Mouse (Mus musculus): ENCODE measurements around the gene Gipc3. TPM values are rescaled to one million over a fixed set of nuclear protein-coding genes. Genes with fewer than 3 reads are reported as not detected.

Gipc3 gene
- total and polyA plus RNA-seq, 3 experiments: 0.08 to 0.09 TPM; not detected in 1

- Histone ChIP-seq H3K4me2 (ENCODE audit: insufficient read depth, low read depth, poor library complexity, severe bottlenecking) (peak overlapping the region; percentile 47), H3K27ac (ENCODE audit: insufficient read depth, low read depth) (no peak overlapping the region)
These were observed 36.1 kb upstream of the Gipc3 start for GRCm38 (mm10) chr10:81379183-81379553.

GRCm38 (mm10) chr10:81378553-81379182, 35.6 kb upstream of the Gipc3 start:
- H3K36me3 ChIP-seq (replicated peaks in 1 of 2; ENCODE audit: control insufficient read depth in 1 of 2, insufficient read depth in 1 of 2, low read length in 1 of 2): peaks cover 11 to 17% of the 10 kb centered on the region in 2 experiments
- in situ Hi-C loops (cut with MboI; ENCODE audit: low pct_ligation_motif_present, low pct_unique_long_range_greater_than_20kb, low sequenced_read_pairs): no loop called here
- H3K9ac ChIP-seq (ENCODE audit: insufficient read depth, low read depth): peak overlapping the region; percentile 58
- peaks cover 31% of the 10 kb centered on the region for H3K79me2 ChIP-seq (replicated peaks; ENCODE audit: control insufficient read depth, extremely low read depth, insufficient read depth, poor library complexity, severe bottlenecking)
- H3K27me3 ChIP-seq (replicated peaks): no peaks in the 10 kb centered on the region
- H3K4me2 ChIP-seq (ENCODE audit: insufficient read depth, low read depth, poor library complexity, severe bottlenecking): peak overlapping the region; percentile 47
- no peaks in the 10 kb centered on the region for H3K9me3 ChIP-seq (replicated peaks; ENCODE audit: low read length)
- TF ChIP-seq HCFC1 (IDR thresholded peaks at IDR 0.05; ENCODE audit: low read depth, low read length): peak; percentile 77
- peak; percentile 72; the same call in 1 of the 2 replicates for TF ChIP-seq KAT2A (IDR thresholded peaks at IDR 0.05; ENCODE audit: insufficient replicate concordance, low read length)
- TF ChIP-seq POLR2AphosphoS2 (IDR thresholded peaks at IDR 0.05; ENCODE audit: low read depth, low read length): 0 out of 2 replicates have a peak, but pooled peaks have one; percentile 38
- TF ChIP-seq JUND (conservative IDR thresholded peaks at IDR 0.05; ENCODE audit: low read depth, low read length): no peak
- TF ChIP-seq MAZ (IDR thresholded peaks at IDR 0.05; ENCODE audit: low read depth, low read length): peak; percentile 87
- TF ChIP-seq SIN3A (IDR thresholded peaks at IDR 0.05; ENCODE audit: low read length): peak; percentile 90; the same call in 1 of the 2 replicates
- no peak for TF ChIP-seq BHLHE40 (IDR thresholded peaks at IDR 0.05; ENCODE audit: low read depth, low read length)
- TF ChIP-seq TBP (conservative IDR thresholded peaks at IDR 0.05; ENCODE audit: low read depth, low read length): peak; percentile 91
- TF ChIP-seq MEF2A (IDR thresholded peaks at IDR 0.05; ENCODE audit: borderline replicate concordance, low read depth, low read length): peak; percentile 29; the same call in 1 of the 2 replicates
- no peak for TF ChIP-seq SMC3 (IDR thresholded peaks at IDR 0.05; ENCODE audit: low read depth, low read length)
- 0 out of 2 replicates have a peak, but pooled peaks have one; percentile 12 for TF ChIP-seq MYC (IDR thresholded peaks at IDR 0.05; ENCODE audit: low read depth, low read length)
- no peak for TF ChIP-seq TCF12 (IDR thresholded peaks at IDR 0.05; ENCODE audit: low read depth, low read length)
- TF ChIP-seq NRF1 (IDR thresholded peaks at IDR 0.05; ENCODE audit: low read depth, low read length): peak; percentile 97
- TF ChIP-seq JUN (IDR thresholded peaks at IDR 0.05; ENCODE audit: insufficient read depth, low read depth, low read length): no peak
- TF ChIP-seq MAX (IDR thresholded peaks at IDR 0.05; ENCODE audit: low read length): peak; percentile 59; the same call in 1 of the 2 replicates
- no peak for TF ChIP-seq MAFK (IDR thresholded peaks at IDR 0.05; ENCODE audit: insufficient replicate concordance, low read length)
- peak; percentile 59 for TF ChIP-seq CHD2 (IDR thresholded peaks at IDR 0.05; ENCODE audit: low read length)
- peak; percentile 69 for TF ChIP-seq IRF4 (IDR thresholded peaks at IDR 0.05; ENCODE audit: low read depth, low read length)
- peak; percentile 95 for TF ChIP-seq ELF1 (IDR thresholded peaks at IDR 0.05; ENCODE audit: low read depth, low read length)
- TF ChIP-seq ETS1 (conservative IDR thresholded peaks at IDR 0.05; ENCODE audit: low read depth, low read length): no peak
- TF ChIP-seq ZMIZ1 (IDR thresholded peaks at IDR 0.05; ENCODE audit: low read depth, low read length): peak; percentile 49
- TF ChIP-seq NELFE (IDR thresholded peaks at IDR 0.05; ENCODE audit: low read depth, low read length): peak; percentile 39
- TF ChIP-seq RCOR1 (conservative IDR thresholded peaks at IDR 0.05; ENCODE audit: low read depth, low read length): no peak
- TF ChIP-seq POLR2A (IDR thresholded peaks at IDR 0.05; ENCODE audit: low read depth, low read length): peak; percentile 62
- TF ChIP-seq MXI1 (IDR thresholded peaks at IDR 0.05; ENCODE audit: low read depth, low read length): peak; percentile 95
- 0 out of 2 replicates have a peak, but pooled peaks have one; percentile 35 for TF ChIP-seq E2F4 (IDR thresholded peaks at IDR 0.05; ENCODE audit: insufficient replicate concordance, low read depth, low read length)
- no peak overlapping the region for H3K27ac ChIP-seq (ENCODE audit: insufficient read depth, low read depth)
- peaks cover 5 to 35% of the 10 kb centered on the region in 2 experiments; a peak in 3 of 4 replicates for H3K4me1 ChIP-seq (ENCODE audit: control insufficient read depth in 1 of 2, insufficient read depth in 2 of 2)
- DNase-seq (ENCODE audit: extremely low read depth): peak; percentile 100
- H3K4me3 ChIP-seq (replicated peaks in 1 of 3; ENCODE audit: low read depth in 2 of 3, low read length in 2 of 3, poor library complexity in 1 of 3): peak overlapping the region; percentile 53 to 90 (median 59)
- dilution Hi-C loops (cut with MboI; ENCODE audit: extremely low pct_ligation_motif_present, extremely low pct_unique_long_range_greater_than_20kb, low sequenced_read_pairs): no loop called here

More at GRCm38 (mm10) chr10:81379183-81379553, 36.1 kb upstream of the Gipc3 start:
- peak overlapping the region; percentile 58 for H3K9ac ChIP-seq (ENCODE audit: insufficient read depth, low read depth)
- peak overlapping the region; percentile 53 to 90 (median 59) for H3K4me3 ChIP-seq (replicated peaks in 1 of 3; ENCODE audit: low read depth in 2 of 3, low read length in 2 of 3, poor library complexity in 1 of 3)
- in situ Hi-C loops (cut with MboI; ENCODE audit: low pct_ligation_motif_present, low pct_unique_long_range_greater_than_20kb, low sequenced_read_pairs) (no loop called here), dilution Hi-C loops (cut with MboI; ENCODE audit: extremely low pct_ligation_motif_present, extremely low pct_unique_long_range_greater_than_20kb, low sequenced_read_pairs) (no loop called here)
- TF ChIP-seq POLR2A (IDR thresholded peaks at IDR 0.05; ENCODE audit: low read depth, low read length) (no peak), ETS1 (conservative IDR thresholded peaks at IDR 0.05; ENCODE audit: low read depth, low read length) (no peak), USF2 (conservative IDR thresholded peaks at IDR 0.05; ENCODE audit: low read depth, low read length) (no peak), TCF12 (IDR thresholded peaks at IDR 0.05; ENCODE audit: low read depth, low read length) (no peak), IRF4 (IDR thresholded peaks at IDR 0.05; ENCODE audit: low read depth, low read length) (no peak), HCFC1 (IDR thresholded peaks at IDR 0.05; ENCODE audit: low read depth, low read length) (no peak), RCOR1 (conservative IDR thresholded peaks at IDR 0.05; ENCODE audit: low read depth, low read length) (no peak), E2F4 (IDR thresholded peaks at IDR 0.05; ENCODE audit: insufficient replicate concordance, low read depth, low read length) (no peak), BHLHE40 (IDR thresholded peaks at IDR 0.05; ENCODE audit: low read depth, low read length) (no peak), SMC3 (IDR thresholded peaks at IDR 0.05; ENCODE audit: low read depth, low read length) (no peak), KAT2A (IDR thresholded peaks at IDR 0.05; ENCODE audit: insufficient replicate concordance, low read length) (no peak), ZC3H11A (IDR thresholded peaks at IDR 0.05; ENCODE audit: low read depth, low read length) (no peak), CHD1 (IDR thresholded peaks at IDR 0.05; ENCODE audit: low read depth, low read length) (no peak), EP300 (IDR thresholded peaks at IDR 0.05; ENCODE audit: low read length) (no peak)
- no peaks in the 10 kb centered on the region for H3K27me3 ChIP-seq (replicated peaks)
- peaks cover 6 to 12% of the 10 kb centered on the region in 2 experiments for H3K36me3 ChIP-seq (replicated peaks in 1 of 2; ENCODE audit: control insufficient read depth in 1 of 2, insufficient read depth in 1 of 2, low read length in 1 of 2)
- H3K9me3 ChIP-seq (replicated peaks; ENCODE audit: low read length): no peaks in the 10 kb centered on the region
- peaks cover 4 to 30% of the 10 kb centered on the region in 2 experiments; a peak in 3 of 4 replicates for H3K4me1 ChIP-seq (ENCODE audit: control insufficient read depth in 1 of 2, insufficient read depth in 2 of 2)
- H3K79me2 ChIP-seq (replicated peaks; ENCODE audit: control insufficient read depth, extremely low read depth, insufficient read depth, poor library complexity, severe bottlenecking): peaks cover 31% of the 10 kb centered on the region
- no peak for DNase-seq (ENCODE audit: extremely low read depth)
